Mouse (Mus musculus) Patski (cell line): ENCODE measurements around the gene Cep78. TPM values are rescaled to one million over a fixed set of nuclear protein-coding genes. Genes with fewer than 3 reads are reported as not detected.

Source experiments
- ATAC-seq: fragments of 100-300 bp; one replicate; pipeline ENCODE4 v1.8.0; 2021
- CTCF ChIA-PET: fragments of 350-600 bp; sonication (Branson Sonifier 250); formaldehyde crosslinking; loops from one replicate; lab custom pipeline; 2022; ENCODE audit warnings: inconsistent platforms; lab: Charles Lee
- POLR2A ChIA-PET: fragments of 350-600 bp; sonication (Branson Sonifier 250); formaldehyde crosslinking; loops from one replicate; lab custom pipeline; 2022; ENCODE audit warnings: antibody characterized with exemption, inconsistent platforms; lab: Charles Lee
- DNase-seq: peaks from one replicate; pipeline ENCODE4 v3.0.0-alpha.2; 2011; ENCODE audit warnings: low read depth, low spot score
- H3K27me3 ChIP-seq: fragments of 371-371 bp; one replicate; pipeline ENCODE4 v1.5.1; 2021
- CTCF ChIP-seq: fragments of 100-300 bp; IDR thresholded peaks from one replicate; pipeline ENCODE4 v1.5.1; 2021
- in situ Hi-C: fragments of 300-500 bp; cut with MboI; formaldehyde crosslinking; loops from 3 replicates; pipeline ENCODE4 v1.11.1; 2018; ENCODE audit warnings: low pct_unique_long_range_greater_than_20kb, mixed read lengths
- polyA plus RNA-seq: library from polyadenylated mRNA; unstranded; gene quantifications from one replicate; pipeline ENCODE4 v1.2.3, GENCODE M21; 2021

Gene Cep78
- polyA plus RNA-seq, 1 experiment from 2014 or later, result 13.7 TPM

DNA sequence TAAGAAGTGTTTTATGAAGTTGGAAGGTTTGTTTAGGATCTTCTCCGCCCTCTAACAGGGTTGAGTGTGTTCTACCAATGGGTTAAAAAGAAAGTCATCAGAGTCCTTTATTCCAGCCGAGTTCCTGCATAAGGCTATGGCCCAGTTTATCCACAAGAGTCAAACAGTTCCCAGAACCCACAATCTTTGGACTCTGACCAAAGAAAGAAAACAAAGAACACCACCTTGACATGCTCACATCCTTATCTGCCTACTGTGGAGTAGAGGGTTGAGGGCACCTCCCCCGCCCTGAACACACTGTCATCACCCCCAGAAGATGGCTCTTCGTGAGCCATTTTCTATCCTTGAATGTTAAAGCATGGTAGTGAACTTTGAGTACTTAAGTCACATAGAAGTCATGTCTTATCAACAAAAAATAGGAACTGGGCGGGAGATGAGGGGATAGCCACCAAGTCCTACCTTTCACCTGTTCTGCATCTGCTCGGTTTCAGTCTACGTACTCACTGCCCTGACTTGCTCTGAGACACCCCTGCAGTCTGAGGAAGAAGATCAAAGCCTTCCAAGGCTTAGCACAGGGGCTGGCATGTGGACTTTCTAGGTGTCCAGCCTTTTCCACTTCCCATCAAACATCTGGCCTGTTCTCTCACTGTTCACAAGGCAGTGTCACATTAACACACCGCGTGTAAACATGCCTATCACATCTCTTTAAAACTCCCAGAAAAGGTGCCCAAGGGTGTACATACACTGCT, 71.4 kb downstream of the Cep78 start:
- TF ChIP-seq CTCF, result no peak
- ChIA-PET CTCF (interaction anchor here (0.9 kb wide), 1 partner anchor 10 kb away, joined by 3 read pairs; no protein-coding TSS in a partner anchor), POLR2A (no interaction called here)
- ATAC-seq, result no peak
- in situ Hi-C loops, result loop anchor here (5.0 kb wide), 1 partner anchor 49 kb away; no protein-coding TSS in a partner anchor
- H3K27me3 ChIP-seq, result no peaks in the 10 kb centered on the region
- no peak for DNase-seq

DNA sequence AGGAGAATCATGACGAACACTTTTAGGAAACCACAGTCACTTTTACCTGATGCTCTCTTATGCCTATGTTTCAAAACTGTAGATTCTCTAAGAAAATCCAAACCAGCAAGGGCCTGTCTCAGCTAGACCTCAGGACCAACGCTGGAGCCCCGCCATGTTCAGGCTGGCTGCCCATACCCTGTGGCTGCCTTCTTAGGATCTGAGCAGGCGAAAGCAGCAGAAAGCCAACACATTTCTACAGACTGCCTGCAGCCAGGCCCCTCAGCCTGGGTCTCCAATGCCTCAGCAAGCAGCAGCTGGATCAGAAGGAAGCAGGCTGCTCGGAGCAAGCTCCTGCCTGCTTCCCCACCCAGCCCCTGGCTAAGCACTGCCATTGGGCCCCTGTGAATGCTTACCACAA, 73.3 kb downstream of the Cep78 start:
- in situ Hi-C loops, result loop anchor here (5.0 kb wide), 1 partner anchor 51 kb away; no protein-coding TSS in a partner anchor
- no peaks in the 10 kb centered on the region for H3K27me3 ChIP-seq
- TF ChIP-seq CTCF, result no peak
- ChIA-PET CTCF (interaction anchor here (1.1 to 1.3 kb wide), 2 partner anchors 53 to 54 kb away, joined by 3 to 4 read pairs; no protein-coding TSS in a partner anchor), POLR2A (no interaction called here)
- ATAC-seq (no peak), DNase-seq (no peak)

DNA sequence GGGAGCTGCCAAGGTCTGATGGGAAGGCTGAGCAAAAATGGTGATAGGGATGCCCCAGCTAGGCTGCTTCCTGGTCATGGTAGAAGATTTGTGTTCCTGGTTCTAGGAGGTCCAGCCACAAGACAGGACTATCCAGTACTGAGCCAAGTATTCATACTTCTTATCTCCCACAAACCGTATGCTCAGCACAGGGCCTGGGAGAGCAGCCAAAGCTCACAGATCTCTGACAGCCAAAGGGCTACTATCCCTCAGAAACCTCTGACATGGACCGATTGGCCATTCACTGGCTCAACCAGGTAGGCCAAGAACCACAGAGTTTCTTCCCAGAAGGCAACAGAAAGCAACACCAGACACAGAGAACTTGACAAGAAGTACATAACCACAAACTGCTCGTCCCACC, 73.8 kb downstream of the Cep78 start:
- ChIA-PET POLR2A (no interaction called here), CTCF (interaction anchor here (1.1 to 1.3 kb wide), 2 partner anchors 53 to 55 kb away, joined by 3 to 4 read pairs; no protein-coding TSS in a partner anchor)
- in situ Hi-C loops, result loop anchor here (5.0 kb wide), 1 partner anchor 51 kb away; no protein-coding TSS in a partner anchor
- DNase-seq (no peak), ATAC-seq (no peak)
- TF ChIP-seq CTCF, result no peak
- no peaks in the 10 kb centered on the region for H3K27me3 ChIP-seq

DNA sequence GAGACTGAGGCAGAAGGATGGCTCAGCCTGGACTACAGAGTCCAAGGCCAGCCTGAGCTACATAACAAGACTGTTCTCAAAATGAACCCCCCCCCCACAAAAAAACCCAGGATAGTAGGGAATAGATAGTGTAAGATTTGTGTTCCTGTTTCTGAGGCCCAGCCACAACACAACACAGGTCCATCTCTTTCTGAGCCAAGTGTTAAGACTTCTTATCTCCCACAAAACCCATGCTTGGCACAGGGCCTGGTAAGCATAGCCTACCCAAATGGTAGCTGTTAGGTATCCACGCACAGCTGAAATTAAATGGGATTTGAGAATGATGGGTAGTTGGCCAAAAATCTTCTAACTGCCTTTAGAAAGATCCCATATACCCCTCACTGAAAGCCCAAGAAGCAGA, 74.3 kb downstream of the Cep78 start:
- no peaks in the 10 kb centered on the region for H3K27me3 ChIP-seq
- DNase-seq (no peak), ATAC-seq (no peak)
- ChIA-PET CTCF (interaction anchor here (1.1 to 1.3 kb wide), 2 partner anchors 54 to 55 kb away, joined by 3 to 4 read pairs; no protein-coding TSS in a partner anchor), POLR2A (no interaction called here)
- in situ Hi-C loops, result loop anchor here (5.0 kb wide), 1 partner anchor 52 kb away; no protein-coding TSS in a partner anchor
- TF ChIP-seq CTCF, result no peak

DNA sequence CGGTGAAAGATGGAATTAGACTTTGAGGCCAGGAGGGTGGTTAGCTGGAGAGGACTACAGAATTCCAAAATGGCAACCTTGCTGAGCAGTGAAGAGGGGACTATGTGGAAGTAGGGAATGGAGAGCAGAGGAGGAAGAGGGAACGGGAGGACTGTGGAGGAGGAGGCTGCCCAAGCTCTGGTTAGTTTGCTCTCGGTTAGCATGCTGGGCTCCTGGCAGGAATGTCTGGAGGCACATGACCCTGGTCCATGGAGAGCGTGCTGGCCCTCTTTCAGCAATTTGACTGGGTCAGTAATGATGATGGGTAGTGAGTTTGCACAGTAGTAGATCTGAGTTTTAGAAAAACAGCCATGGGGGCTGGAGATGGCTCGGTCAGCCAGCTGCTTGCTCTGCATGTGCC, 76.8 kb downstream of the Cep78 start:
- no peak for ATAC-seq
- DNase-seq, result no peak
- no peak for TF ChIP-seq CTCF
- CTCF ChIA-PET, result no interaction called here
- H3K27me3 ChIP-seq, result no peaks in the 10 kb centered on the region
- POLR2A ChIA-PET, result no interaction called here
- in situ Hi-C loops, result no loop called here

Other genes with a start within 250 kb of the Cep78 start
- 125 TPM for gene Psat1, start 37.7 kb downstream of the Cep78 start, polyA plus RNA-seq
- 76.6 TPM for gene Gnaq, start 147.8 kb upstream of the Cep78 start, polyA plus RNA-seq